Mouse (Mus musculus) erythroid progenitor cell, adult 5-6 weeks (primary cell): Measurements from ENCODE around the gene Rhox2h. TPM values are rescaled to one million over a fixed set of nuclear protein-coding genes. Genes with fewer than 3 reads are reported as not detected.
"Not testable (repeated sequence)": the region's sequence is repeated elsewhere in the genome, so short reads cannot be mapped to it uniquely, and the experiment has no call there.

Experiments
- ATAC-seq: replicated peaks from 2 replicates; pipeline ENCODE4 v1.8.0; 2016; ENCODE audit warnings: moderate number of reproducible peaks, mild to moderate bottlenecking, moderate TSS enrichment, inconsistent platforms; ENCODE audit not compliant: poor library complexity, low FRiP score, severe bottlenecking
- total RNA-seq, 2 experiments: library from RNA; stranded (forward) in 1 of 2; stranded (reverse) in 1 of 2; fragments of 150-400 nt in 1 of 2; fragments of 186-747, 209-891 nt in 1 of 2; gene quantifications; 2 replicates each; pipeline versions ENCODE4 v1.2.3 to v1.2.4; 2015 to 2017; ENCODE audit warnings: low replicate concordance in 2 of 2

Gene Rhox2h
- total RNA-seq (2015; ENCODE audit: low replicate concordance) (not detected in 2 replicates), total RNA-seq (2017; ENCODE audit: low replicate concordance) (not detected in 2 replicates)

DNA sequence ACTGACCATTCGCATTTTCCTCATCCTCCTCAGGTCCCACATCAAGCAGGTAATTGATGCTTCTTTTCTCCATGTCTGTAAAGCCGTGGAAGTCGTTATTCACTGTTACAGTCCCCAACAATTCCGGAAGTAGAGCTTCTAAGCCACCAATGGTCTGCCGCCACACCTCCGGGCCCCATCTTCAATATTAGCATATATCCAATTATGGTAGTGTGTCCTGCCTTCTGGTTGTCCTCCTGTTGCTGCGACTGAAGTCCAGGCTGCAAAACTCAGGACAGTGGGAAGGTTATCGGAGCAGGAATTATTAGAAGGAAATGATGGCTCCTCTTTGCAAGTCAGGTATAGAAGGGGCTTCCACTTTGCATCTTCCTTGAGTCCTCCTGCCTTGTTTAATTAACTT, at the start of gene Rhox2h:
Gene Rhox2h (minus strand): TSS at position 101 of the 400 bp plus-strand sequence.
- ATAC-seq, result not testable (repeated sequence)

DNA sequence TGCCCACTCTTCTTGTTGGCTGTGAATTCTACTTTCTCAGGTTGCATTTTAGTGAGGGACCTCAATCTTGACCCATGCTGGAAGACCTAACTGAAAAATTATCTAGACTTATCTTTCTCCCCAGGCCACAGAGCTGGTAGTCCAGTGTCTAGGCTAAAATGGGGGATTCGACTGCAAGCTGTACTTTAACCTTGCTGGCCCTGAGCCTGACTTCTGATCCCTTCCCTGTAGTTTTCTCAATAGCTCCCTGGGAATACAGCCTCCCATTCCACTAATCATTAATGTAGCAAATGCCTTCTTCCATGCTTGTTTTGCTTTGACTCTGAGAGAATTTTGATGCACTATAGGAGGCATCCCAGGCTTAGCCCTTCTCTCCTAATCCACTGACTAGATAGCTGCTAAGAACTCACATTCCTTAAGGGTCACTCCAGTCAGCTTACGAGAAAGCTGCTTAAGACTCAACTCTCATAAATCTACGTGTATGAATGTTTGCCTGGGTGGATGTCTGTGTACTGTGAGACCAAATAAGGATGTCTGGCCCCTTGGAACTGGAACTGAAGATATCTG, 28.8 kb upstream of the Rhox2h start:
- ATAC-seq, result no peak

DNA sequence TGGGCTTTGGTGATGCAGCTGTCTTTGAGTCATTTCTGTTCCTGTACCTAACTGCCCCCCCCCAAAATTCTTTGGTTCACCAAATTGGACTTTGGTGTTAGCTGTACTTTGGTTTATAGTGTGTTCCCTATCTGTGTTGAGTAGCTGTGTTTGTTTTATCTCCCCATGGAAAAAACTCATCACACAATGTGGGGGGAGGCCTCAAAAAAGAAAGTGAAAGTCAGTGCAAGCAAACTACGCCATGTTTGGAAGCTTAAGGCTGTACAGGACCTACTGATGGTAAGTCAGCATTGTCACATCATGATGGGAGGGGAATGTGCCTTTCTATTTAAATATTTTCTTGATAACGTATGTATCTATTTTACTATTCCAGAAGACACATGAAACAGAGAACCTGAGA, 19.2 kb upstream of the Rhox2h start:
- ATAC-seq, result no peak

- no peak for ATAC-seq
Observed at GRCm38 (mm10) chrX:37683031-37683715, 10.1 kb upstream of the Rhox2h start.

- ATAC-seq, result not testable (repeated sequence)
Observed at GRCm38 (mm10) chrX:37668664-37669063, 4.4 kb downstream of the Rhox2h start, which contains the start of gene Rhox3h. TSS of gene Rhox3h (minus strand) at chrX:37668764.

DNA sequence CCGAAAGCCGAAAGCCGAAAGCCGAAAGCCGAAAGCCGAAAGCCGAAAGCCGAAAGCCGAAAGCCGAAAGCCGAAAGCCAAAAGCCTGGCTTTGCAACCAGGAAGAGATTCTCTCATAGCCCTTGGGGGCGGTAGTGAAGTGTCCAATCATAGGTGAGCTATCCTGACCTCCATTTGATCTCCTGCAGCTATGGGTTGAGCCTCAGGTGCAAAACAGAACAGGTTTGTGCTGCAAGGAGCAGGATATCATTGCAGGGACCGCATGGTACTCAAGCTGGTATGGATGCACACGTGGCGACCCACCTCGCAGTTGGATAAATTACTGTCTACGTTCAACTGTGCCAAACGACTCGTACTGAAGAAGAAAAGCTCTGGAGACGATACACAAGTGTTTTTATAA, 21.9 kb downstream of the Rhox2h start, which contains the start of gene Rhox4g:
Gene Rhox4g (minus strand): TSS at position 101 of the 400 bp plus-strand sequence.
- ATAC-seq, result not testable (repeated sequence)

- ATAC-seq, result not testable (repeated sequence)
Observed at GRCm38 (mm10) chrX:37643370-37643769, 29.7 kb downstream of the Rhox2h start, which contains the start of gene Rhox2g. TSS of gene Rhox2g (minus strand) at chrX:37643470.

GRCm38 (mm10) chrX:37628512-37628911, 44.6 kb downstream of the Rhox2h start, which contains the start of gene Rhox3g:
TSS of gene Rhox3g (minus strand) at chrX:37628612.
- ATAC-seq, result not testable (repeated sequence)

Other genes with a start within 250 kb of the Rhox2h start
- gene Rhox4b, start 240.8 kb downstream of the Rhox2h start, total RNA-seq (2015; ENCODE audit: low replicate concordance), result not detected in 2 replicates
- gene Rhox4b, start 240.8 kb downstream of the Rhox2h start, total RNA-seq (2017; ENCODE audit: low replicate concordance), result not detected in 2 replicates
- not detected in 2 replicates for gene Rhox2c, start 219.6 kb downstream of the Rhox2h start, total RNA-seq (2015; ENCODE audit: low replicate concordance)
- gene Rhox2c, start 219.6 kb downstream of the Rhox2h start, total RNA-seq (2017; ENCODE audit: low replicate concordance), result not detected in 2 replicates
- not detected in 2 replicates for gene Rhox3c, start 214.7 kb downstream of the Rhox2h start, total RNA-seq (2015; ENCODE audit: low replicate concordance)
- gene Rhox3c, start 214.7 kb downstream of the Rhox2h start, total RNA-seq (2017; ENCODE audit: low replicate concordance), result not detected in 2 replicates
- not detected in 2 replicates for gene Rhox4c, start 192.9 kb downstream of the Rhox2h start, total RNA-seq (2015; ENCODE audit: low replicate concordance)
- not detected in 2 replicates for gene Rhox4c, start 192.9 kb downstream of the Rhox2h start, total RNA-seq (2017; ENCODE audit: low replicate concordance)
- gene Rhox2d, start 179.8 kb downstream of the Rhox2h start, total RNA-seq (2015; ENCODE audit: low replicate concordance), result not detected in 2 replicates
- gene Rhox2d, start 179.8 kb downstream of the Rhox2h start, total RNA-seq (2017; ENCODE audit: low replicate concordance), result not detected in 2 replicates
- gene Rhox4d, start 158.9 kb downstream of the Rhox2h start, total RNA-seq (2015; ENCODE audit: low replicate concordance), result not detected in 2 replicates
- not detected in 2 replicates for gene Rhox4d, start 158.9 kb downstream of the Rhox2h start, total RNA-seq (2017; ENCODE audit: low replicate concordance)
- gene Rhox2e, start 142.8 kb downstream of the Rhox2h start, total RNA-seq (2015; ENCODE audit: low replicate concordance), result not detected in 2 replicates
- not detected in 2 replicates for gene Rhox2e, start 142.8 kb downstream of the Rhox2h start, total RNA-seq (2017; ENCODE audit: low replicate concordance)
- gene Rhox3e, start 131.3 kb downstream of the Rhox2h start, total RNA-seq (2015; ENCODE audit: low replicate concordance), result not detected in 2 replicates
- gene Rhox3e, start 131.3 kb downstream of the Rhox2h start, total RNA-seq (2017; ENCODE audit: low replicate concordance), result not detected in 2 replicates
- not detected in 2 replicates for gene Rhox4e, start 115.9 kb downstream of the Rhox2h start, total RNA-seq (2015; ENCODE audit: low replicate concordance)
- gene Rhox4e, start 115.9 kb downstream of the Rhox2h start, total RNA-seq (2017; ENCODE audit: low replicate concordance), result not detected in 2 replicates
- gene Rhox2f, start 101.9 kb downstream of the Rhox2h start, total RNA-seq (2015; ENCODE audit: low replicate concordance), result not detected in 2 replicates
- not detected in 2 replicates for gene Rhox2f, start 101.9 kb downstream of the Rhox2h start, total RNA-seq (2017; ENCODE audit: low replicate concordance)
- gene Rhox3f, start 92.3 kb downstream of the Rhox2h start, total RNA-seq (2015; ENCODE audit: low replicate concordance), result not detected in 2 replicates
- gene Rhox3f, start 92.3 kb downstream of the Rhox2h start, total RNA-seq (2017; ENCODE audit: low replicate concordance), result not detected in 2 replicates
- gene Rhox4f, start 65.6 kb downstream of the Rhox2h start, total RNA-seq (2015; ENCODE audit: low replicate concordance), result not detected in 2 replicates
- gene Rhox4f, start 65.6 kb downstream of the Rhox2h start, total RNA-seq (2017; ENCODE audit: low replicate concordance), result not detected in 2 replicates
- gene Rhox3g, start 44.7 kb downstream of the Rhox2h start, total RNA-seq (2015; ENCODE audit: low replicate concordance), result not detected in 2 replicates
- not detected in 2 replicates for gene Rhox3g, start 44.7 kb downstream of the Rhox2h start, total RNA-seq (2017; ENCODE audit: low replicate concordance)
- not detected in 2 replicates for gene Rhox2g, start 29.8 kb downstream of the Rhox2h start, total RNA-seq (2015; ENCODE audit: low replicate concordance)
- gene Rhox2g, start 29.8 kb downstream of the Rhox2h start, total RNA-seq (2017; ENCODE audit: low replicate concordance), result not detected in 2 replicates
- not detected in 2 replicates for gene Rhox4g, start 21.9 kb downstream of the Rhox2h start, total RNA-seq (2015; ENCODE audit: low replicate concordance)
- not detected in 2 replicates for gene Rhox4g, start 21.9 kb downstream of the Rhox2h start, total RNA-seq (2017; ENCODE audit: low replicate concordance)
- not detected in 2 replicates for gene Rhox3h, start 4.5 kb downstream of the Rhox2h start, total RNA-seq (2015; ENCODE audit: low replicate concordance)
- gene Rhox3h, start 4.5 kb downstream of the Rhox2h start, total RNA-seq (2017; ENCODE audit: low replicate concordance), result not detected in 2 replicates
- gene Rhox5, start 131.6 kb upstream of the Rhox2h start, total RNA-seq (2015; ENCODE audit: low replicate concordance), result not detected in 2 replicates
- gene Rhox5, start 131.6 kb upstream of the Rhox2h start, total RNA-seq (2017; ENCODE audit: low replicate concordance), result not detected in 2 replicates
- gene Rhox6, start 153.6 kb upstream of the Rhox2h start, total RNA-seq (2015; ENCODE audit: low replicate concordance), result not detected in 2 replicates
- not detected in 2 replicates for gene Rhox6, start 153.6 kb upstream of the Rhox2h start, total RNA-seq (2017; ENCODE audit: low replicate concordance)
- gene Rhox7a, start 158.4 kb upstream of the Rhox2h start, total RNA-seq (2015; ENCODE audit: low replicate concordance), result not detected in 2 replicates
- not detected in 2 replicates for gene Rhox7a, start 158.4 kb upstream of the Rhox2h start, total RNA-seq (2017; ENCODE audit: low replicate concordance)
- gene Rhox8, start 205.7 kb upstream of the Rhox2h start, total RNA-seq (2015; ENCODE audit: low replicate concordance), result not detected in 2 replicates
- 0.51 TPM in 1 of 2 replicates, not detected in the other for gene Rhox8, start 205.7 kb upstream of the Rhox2h start, total RNA-seq (2017; ENCODE audit: low replicate concordance)
- gene Rhox7b, start 224.0 kb upstream of the Rhox2h start, total RNA-seq (2015; ENCODE audit: low replicate concordance), result not detected in 2 replicates
- not detected in 2 replicates for gene Rhox7b, start 224.0 kb upstream of the Rhox2h start, total RNA-seq (2017; ENCODE audit: low replicate concordance)
- gene Rhox9, start 228.5 kb upstream of the Rhox2h start, total RNA-seq (2015; ENCODE audit: low replicate concordance), result not detected in 2 replicates
- gene Rhox9, start 228.5 kb upstream of the Rhox2h start, total RNA-seq (2017; ENCODE audit: low replicate concordance), result not detected in 2 replicates